Mouse (Mus musculus) lung, embryonic 14.5 days (tissue): Measurements from ENCODE around the gene Rfx4. TPM values are rescaled to one million over a fixed set of nuclear protein-coding genes. Genes with fewer than 3 reads are reported as not detected.

Source experiments
- ATAC-seq: fragments of 200-750 bp; cut with Nextera tagmentation; 2 replicates; pipeline ENCODE4 v1.8.0; 2017; ENCODE audit warnings: mild to moderate bottlenecking, moderate TSS enrichment, moderate library complexity; ENCODE audit not compliant: insufficient read depth
- DNase-seq: peaks from one replicate; pipeline ENCODE4 v3.0.0-alpha.2; 2015
- H3K27ac ChIP-seq: fragments of 300-500 bp; sonication (generic); 2 replicates; pipeline ENCODE4 v1.5.1; 2014; ENCODE audit warnings: low read depth, mild to moderate bottlenecking, moderate library complexity
- H3K27me3 ChIP-seq: fragments of 300-500 bp; sonication (generic); 2 replicates; pipeline ENCODE4 v1.6.1; 2014; ENCODE audit warnings: low read length, control low read depth; ENCODE audit not compliant: insufficient read depth
- H3K36me3 ChIP-seq: fragments of 300-500 bp; sonication (generic); 2 replicates; pipeline ENCODE4 v1.6.1; 2014; ENCODE audit warnings: control low read depth; ENCODE audit not compliant: insufficient read depth
- H3K4me1 ChIP-seq: fragments of 300-500 bp; sonication (generic); 2 replicates; pipeline ENCODE4 v1.6.1; 2014; ENCODE audit warnings: antibody characterized with exemption, control low read depth; ENCODE audit not compliant: insufficient read depth
- H3K4me2 ChIP-seq: fragments of 300-500 bp; sonication (generic); 2 replicates; pipeline ENCODE4 v1.6.1; 2014; ENCODE audit warnings: mild to moderate bottlenecking
- H3K4me3 ChIP-seq: fragments of 300-500 bp; sonication (generic); 2 replicates; pipeline ENCODE4 v1.5.1; 2014; ENCODE audit warnings: low read depth, low read length
- H3K9ac ChIP-seq: fragments of 300-500 bp; sonication (generic); 2 replicates; pipeline ENCODE4 v1.6.1; 2014
- H3K9me3 ChIP-seq: fragments of 300-500 bp; sonication (generic); 2 replicates; pipeline ENCODE4 v1.6.1; 2016; ENCODE audit warnings: low read depth, low read length, control low read depth
- CTCF ChIP-seq: IDR thresholded peaks from 2 replicates; pipeline ENCODE4 v1.5.1; 2016; ENCODE audit warnings: antibody characterized with exemption, low read depth
- WGBS: fragments of 180-500 bp; shearing (Covaris S2); extraction: QIAGEN DNeasy Blood & Tissue Kit; methylation state at CpG from one replicate; pipeline ENCODE4 v1.1.7; 2014; 5-methylcytosine and 5-hydroxymethylcytosine counted together
- polyA plus RNA-seq: library from polyadenylated mRNA; unstranded; fragments of >200 nt; fragmentation: Nextera tagmentation; extraction: Ambion mirVana; gene quantifications from 2 replicates; pipeline ENCODE4 v1.2.1, GENCODE M21; 2014

Gene Rfx4
- polyA plus RNA-seq, 1 experiment from 2014 or later, result not detected

- no peak overlapping the region for H3K9ac ChIP-seq
- ATAC-seq (no peak), DNase-seq (no peak)
- H3K9me3 ChIP-seq, result no peaks in the 10 kb centered on the region
- TF ChIP-seq CTCF, result no peak
- H3K36me3 ChIP-seq, result no peaks in the 10 kb centered on the region
- WGBS, result 61% methylated on average over 6 of the region's 6 CpGs
- H3K4me2 ChIP-seq, result no peak overlapping the region
- H3K27ac ChIP-seq, result no peak overlapping the region
- H3K4me3 ChIP-seq, result no peak overlapping the region
- H3K27me3 ChIP-seq, result no peaks in the 10 kb centered on the region
- H3K4me1 ChIP-seq, result no peaks in the 10 kb centered on the region
Observed at GRCm38 (mm10) chr10:84835596-84835995, 79.7 kb downstream of the Rfx4 start.

GRCm38 (mm10) chr10:84836104-84836503 lies 80.2 kb downstream of the Rfx4 start:
- peak; percentile 73 for DNase-seq
- TF ChIP-seq CTCF, result peak; percentile 65
- peak; percentile 58; the same call in 1 of the 2 replicates for ATAC-seq
- H3K36me3 ChIP-seq, result no peaks in the 10 kb centered on the region
- no peak overlapping the region for H3K27ac ChIP-seq
- H3K9ac ChIP-seq, result no peak overlapping the region
- no peaks in the 10 kb centered on the region for H3K9me3 ChIP-seq
- H3K4me1 ChIP-seq, result no peaks in the 10 kb centered on the region
- no peak overlapping the region for H3K4me2 ChIP-seq
- H3K4me3 ChIP-seq, result no peak overlapping the region
- WGBS, result 25% methylated on average over 4 of the region's 4 CpGs
- H3K27me3 ChIP-seq, result no peaks in the 10 kb centered on the region

DNA sequence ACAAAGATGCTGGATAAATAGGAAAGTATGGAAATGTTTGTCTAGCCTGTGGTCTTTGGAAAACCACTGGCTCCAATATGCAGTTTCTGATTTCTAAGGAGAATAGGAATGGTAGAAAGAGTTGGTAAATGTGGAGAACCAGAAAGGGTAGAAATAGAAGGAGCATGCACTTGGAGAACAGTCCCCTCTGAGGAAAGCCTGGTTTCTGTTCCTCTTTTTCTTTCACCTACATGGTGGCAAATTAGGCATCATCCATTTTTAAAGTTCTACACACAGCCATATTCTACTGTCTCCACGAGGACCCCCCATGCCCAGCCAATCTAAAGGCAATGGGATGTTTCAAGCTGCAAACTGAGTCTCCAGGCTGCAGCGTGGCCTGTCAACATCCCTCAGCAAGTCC lies 81.5 kb downstream of the Rfx4 start:
- 79% methylated on average over 2 of the region's 2 CpGs for WGBS
- H3K4me3 ChIP-seq, result no peak overlapping the region

GRCm38 (mm10) chr10:84838850-84839473 lies 83.1 kb downstream of the Rfx4 start:
- no peak for TF ChIP-seq CTCF
- no peak for ATAC-seq
- H3K9me3 ChIP-seq, result no peaks in the 10 kb centered on the region
- H3K4me1 ChIP-seq, result no peaks in the 10 kb centered on the region
- no peaks in the 10 kb centered on the region for H3K36me3 ChIP-seq
- H3K9ac ChIP-seq, result no peak overlapping the region
- H3K27ac ChIP-seq, result no peak overlapping the region
- no peak for DNase-seq
- H3K4me3 ChIP-seq, result no peak overlapping the region
- H3K27me3 ChIP-seq, result no peaks in the 10 kb centered on the region
- 57% methylated on average over 7 of the region's 7 CpGs for WGBS
- H3K4me2 ChIP-seq, result no peak overlapping the region

More for the DNA sequence above, 81.5 kb downstream of the Rfx4 start:
- DNase-seq, result no peak
- H3K4me2 ChIP-seq, result no peak overlapping the region
- ATAC-seq, result no peak
- H3K36me3 ChIP-seq, result no peaks in the 10 kb centered on the region
- no peaks in the 10 kb centered on the region for H3K9me3 ChIP-seq
- no peaks in the 10 kb centered on the region for H3K27me3 ChIP-seq
- no peak overlapping the region for H3K27ac ChIP-seq
- no peak for TF ChIP-seq CTCF
- no peak overlapping the region for H3K9ac ChIP-seq
- H3K4me1 ChIP-seq, result no peaks in the 10 kb centered on the region

- WGBS, result 39% methylated on average over 5 of the region's 5 CpGs
- TF ChIP-seq CTCF, result no peak
- Histone ChIP-seq H3K4me3 (no peak overlapping the region), H3K36me3 (no peaks in the 10 kb centered on the region), H3K4me1 (no peaks in the 10 kb centered on the region), H3K27ac (no peak overlapping the region), H3K9ac (no peak overlapping the region), H3K27me3 (no peaks in the 10 kb centered on the region), H3K9me3 (no peaks in the 10 kb centered on the region), H3K4me2 (no peak overlapping the region)
- no peak for DNase-seq
- ATAC-seq, result no peak
Observed at GRCm38 (mm10) chr10:84846638-84847037, 90.8 kb downstream of the Rfx4 start.

- Histone ChIP-seq H3K27me3 (no peaks in the 10 kb centered on the region), H3K4me1 (peaks cover 8% of the 10 kb centered on the region; the same call in 1 of the 2 replicates), H3K27ac (peak overlapping the region; percentile 2; the same call in 1 of the 2 replicates), H3K9ac (0 out of 2 replicates have a peak overlapping the region, but pooled peaks have one; percentile 1), H3K36me3 (no peaks in the 10 kb centered on the region), H3K9me3 (no peaks in the 10 kb centered on the region), H3K4me3 (no peak overlapping the region), H3K4me2 (no peak overlapping the region)
- WGBS, result 37% methylated on average over 12 of the region's 12 CpGs
- peak; percentile 80 for DNase-seq
- TF ChIP-seq CTCF, result no peak
- peak; percentile 52; the same call in 1 of the 2 replicates for ATAC-seq
Observed at GRCm38 (mm10) chr10:84851981-84852979, 96.4 kb downstream of the Rfx4 start.

DNA sequence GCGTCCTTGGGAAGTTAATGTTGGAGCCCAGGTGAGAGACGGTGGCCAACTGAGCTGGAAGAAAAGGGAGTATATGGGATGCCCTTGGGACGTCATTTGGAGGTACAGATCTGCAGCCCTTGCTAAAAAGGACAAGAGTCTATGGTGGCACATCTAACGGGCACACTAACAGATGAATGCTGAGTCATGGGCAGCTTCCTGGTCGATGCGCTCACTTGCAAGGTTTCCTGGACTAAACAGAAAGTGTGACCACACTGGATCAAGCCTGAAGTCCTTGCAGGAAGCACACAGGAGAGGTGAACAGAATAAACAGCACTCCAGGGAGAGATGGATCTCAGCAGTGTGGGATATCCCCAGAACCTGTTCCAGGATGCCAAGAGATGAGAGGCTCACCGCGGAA lies 98.2 kb downstream of the Rfx4 start:
- Histone ChIP-seq H3K4me1 (peaks cover 8% of the 10 kb centered on the region; the same call in 1 of the 2 replicates), H3K36me3 (no peaks in the 10 kb centered on the region), H3K4me3 (no peak overlapping the region), H3K27ac (no peak overlapping the region), H3K9ac (no peak overlapping the region), H3K4me2 (no peak overlapping the region), H3K9me3 (no peaks in the 10 kb centered on the region), H3K27me3 (no peaks in the 10 kb centered on the region)
- 90% methylated on average over 8 of the region's 8 CpGs for WGBS
- no peak for ATAC-seq
- no peak for DNase-seq
- TF ChIP-seq CTCF, result no peak
